Comparison of ENCODE assay signal across 9 mouse cellular contexts in the genomic region with DNA sequence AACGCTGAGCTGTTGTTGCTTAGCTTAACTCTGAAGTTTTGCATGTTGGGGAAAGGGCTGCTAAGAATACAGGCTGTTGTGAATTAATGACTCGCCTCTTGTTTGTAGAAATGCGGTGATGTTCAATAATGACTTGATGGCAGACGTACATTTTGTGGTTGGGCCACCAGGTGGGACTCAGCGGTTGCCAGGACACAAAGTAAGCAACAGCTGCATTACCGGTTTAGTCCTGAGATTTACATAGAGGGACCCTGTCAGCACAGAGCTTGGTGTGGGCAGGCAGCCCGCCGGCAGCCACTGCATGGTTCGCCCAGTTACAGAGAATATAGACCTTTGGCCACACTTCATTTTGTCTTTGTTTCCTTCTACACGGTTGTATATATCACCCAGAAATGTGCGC. TPM values are rescaled to one million over a fixed set of nuclear protein-coding genes. Genes with fewer than 3 reads are reported as not detected.
DNase-seq lines count a peak whose midpoint lies in the region; ATAC-seq and TF ChIP-seq lines count a peak whose summit lies in the region.
"Had no signal": no experiment of that assay in that cellular context is flagged by ENCODE, and none has a peak within 500 bp of the region (broad histone marks: within the 10 kb centered on the region; RNA-seq: fewer than 3 reads in every experiment).

No protein-coding gene starts in this region.

- H3K27me3 ChIP-seq in forebrain, postnatal 0 days (ENCODE audit: insufficient read depth, low read length) = no peaks in the 10 kb centered on the region
- no peaks in the 10 kb centered on the region for H3K27me3 ChIP-seq in limb, embryonic 13.5 days

- TF ChIP-seq CTCF in forebrain, postnatal 0 days (IDR thresholded peaks at IDR 0.05; ENCODE audit: low read depth) = peak; percentile 29; the same call in 1 of the 2 replicates

- H3K27ac ChIP-seq in forebrain, postnatal 0 days (ENCODE audit: low read depth, low read length) = no peak overlapping the region; the same call in 1 of the 2 replicates
- peak overlapping the region; percentile 87 for H3K27ac ChIP-seq in limb, embryonic 13.5 days
- H3K27ac ChIP-seq: macrophage had no signal

- no peak for ATAC-seq in forebrain, postnatal 0 days
- ATAC-seq in limb, embryonic 13.5 days (ENCODE audit: low FRiP score, low read depth) = peak; percentile 44; the same call in 1 of the 2 replicates

- H3K9ac ChIP-seq in forebrain, postnatal 0 days = 0 out of 2 replicates have a peak overlapping the region, but pooled peaks have one; percentile 10
- peak overlapping the region; percentile 69 for H3K9ac ChIP-seq in limb, embryonic 13.5 days

- peak overlapping the region; percentile 63 for H3K4me2 ChIP-seq in forebrain, postnatal 0 days (ENCODE audit: low read depth)
- peak overlapping the region; percentile 65 for H3K4me2 ChIP-seq in limb, embryonic 13.5 days (replicated peaks)

- peaks cover 10% of the 10 kb centered on the region for H3K4me1 ChIP-seq in forebrain, postnatal 0 days (ENCODE audit: insufficient read depth)
- peaks cover 65% of the 10 kb centered on the region for H3K4me1 ChIP-seq in limb, embryonic 13.5 days

- H3K4me3 ChIP-seq in forebrain, postnatal 0 days (ENCODE audit: low read depth, low read length) = peak overlapping the region; percentile 49
- peak overlapping the region; percentile 45 for H3K4me3 ChIP-seq in limb, embryonic 13.5 days

- peak; percentile 58 for DNase-seq in cerebellum, adult 11-12 months
- no peak for DNase-seq in cerebellum, postnatal 4 days (ENCODE audit: low spot score in 2 of 2)
- peak; percentile 47 for DNase-seq in ES-CJ7 (ENCODE audit: low read depth, low spot score)
- no peak for DNase-seq in forebrain, postnatal 0 days
- no peak for DNase-seq in retina, postnatal 1 day
- DNase-seq in spleen, adult 12 weeks (ENCODE audit: low spot score) = no peak
- DNase-seq in layer of hippocampus, adult 9-10 months (ENCODE audit: low spot score) = no peak

- H3K9me3 ChIP-seq in forebrain, postnatal 0 days (ENCODE audit: low read length) = no peaks in the 10 kb centered on the region
- H3K9me3 ChIP-seq in limb, embryonic 13.5 days = no peaks in the 10 kb centered on the region

- H3K36me3 ChIP-seq in forebrain, postnatal 0 days (ENCODE audit: insufficient read depth) = peaks cover 11% of the 10 kb centered on the region
- H3K36me3 ChIP-seq in limb, embryonic 13.5 days = peaks cover 25% of the 10 kb centered on the region

- 53% methylated on average over 11 of the region's 11 CpGs for WGBS in forebrain, postnatal 0 days
- WGBS in limb, embryonic 13.5 days = 28% methylated on average over 11 of the region's 11 CpGs

RNA-seq across cellular contexts. Expression of gene Btbd3, which starts 23.3 kb away (rescaled TPM):
- 45.8 and 64.9 TPM in 2 replicates for total RNA-seq in forebrain, postnatal 0 days (2014; rRNA removed)
- 22.4 and 33.8 TPM in 2 replicates for polyA plus RNA-seq in forebrain, postnatal 0 days (2015; fragmentation: Nextera tagmentation; extraction: Ambion mirVana)
- 23.4 and 23.5 TPM in 2 replicates for polyA plus RNA-seq in limb, embryonic 13.5 days (2015; fragmentation: Nextera tagmentation; extraction: Ambion mirVana)

Comparison
In these comparisons a context has a peak if more than half of its experiments do, and no peak if none do; other contexts are left out.
1. DNase-seq: peak in cerebellum, adult 11-12 months (single experiment) and ES-CJ7 (single experiment); none in cerebellum, postnatal 4 days (0 of 2), forebrain, postnatal 0 days (single experiment), retina, postnatal 1 day (single experiment), spleen, adult 12 weeks (single experiment) and layer of hippocampus, adult 9-10 months (single experiment).